Mouse (Mus musculus): ENCODE measurements at regions not wholly inside any gene's neighbourhood (a gene's known extent, or its start where the extent isn't known, plus 50 kb on each side); places are given as distances from the start of the nearest gene placed in this dataset.

DNA sequence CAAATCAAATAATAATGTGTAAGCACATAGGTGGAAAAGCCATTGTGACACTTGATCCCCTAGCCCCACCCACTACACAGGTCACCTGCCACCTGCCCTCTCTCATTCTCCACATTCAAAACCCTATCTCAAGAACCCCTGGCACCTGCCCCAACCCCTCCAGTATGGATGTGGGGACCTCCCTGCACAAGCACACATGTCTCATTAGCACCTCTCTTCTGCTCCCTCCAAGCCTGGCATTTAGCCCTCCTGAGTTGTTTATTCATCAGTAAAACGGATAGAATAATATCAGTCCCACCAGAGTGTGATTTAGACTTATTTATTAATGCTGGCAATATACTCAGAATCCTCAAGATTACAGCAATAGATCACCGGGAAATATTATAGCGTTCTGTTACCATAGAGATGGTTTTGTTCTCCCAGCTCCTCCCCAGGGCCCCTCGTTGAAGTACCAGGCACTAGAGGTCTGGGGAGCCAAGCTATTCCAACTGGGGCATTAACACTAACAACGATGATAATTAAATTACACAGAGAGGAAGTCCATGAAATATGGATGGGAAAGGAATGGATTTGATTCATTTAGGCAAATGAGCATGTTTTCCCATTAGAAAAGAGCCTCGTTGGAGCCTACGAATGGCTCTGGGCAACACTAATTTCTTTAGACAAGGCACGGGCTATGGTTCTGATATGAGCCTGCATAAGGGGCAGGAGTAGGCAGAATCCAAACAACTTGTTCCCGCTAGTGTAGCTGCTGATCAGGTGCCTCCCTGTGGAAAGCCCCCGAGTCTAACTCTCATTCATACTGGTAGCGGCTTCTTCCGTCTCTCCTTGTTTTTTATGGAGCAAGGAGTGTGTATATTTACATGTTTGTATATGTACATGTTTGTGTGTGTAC is 148.1 kb upstream of the Hs6st1 start:
- no peak for DNase-seq (ENCODE audit: low spot score in 2 of 2)

GRCm38 (mm10) chr1:35924796-35925195 is 143.4 kb upstream of the Hs6st1 start:
- no peak for DNase-seq (ENCODE audit: low spot score in 2 of 2)

GRCm38 (mm10) chr1:35925301-35925700 is 142.9 kb upstream of the Hs6st1 start:
- no peak for DNase-seq (ENCODE audit: low spot score in 2 of 2)

DNA sequence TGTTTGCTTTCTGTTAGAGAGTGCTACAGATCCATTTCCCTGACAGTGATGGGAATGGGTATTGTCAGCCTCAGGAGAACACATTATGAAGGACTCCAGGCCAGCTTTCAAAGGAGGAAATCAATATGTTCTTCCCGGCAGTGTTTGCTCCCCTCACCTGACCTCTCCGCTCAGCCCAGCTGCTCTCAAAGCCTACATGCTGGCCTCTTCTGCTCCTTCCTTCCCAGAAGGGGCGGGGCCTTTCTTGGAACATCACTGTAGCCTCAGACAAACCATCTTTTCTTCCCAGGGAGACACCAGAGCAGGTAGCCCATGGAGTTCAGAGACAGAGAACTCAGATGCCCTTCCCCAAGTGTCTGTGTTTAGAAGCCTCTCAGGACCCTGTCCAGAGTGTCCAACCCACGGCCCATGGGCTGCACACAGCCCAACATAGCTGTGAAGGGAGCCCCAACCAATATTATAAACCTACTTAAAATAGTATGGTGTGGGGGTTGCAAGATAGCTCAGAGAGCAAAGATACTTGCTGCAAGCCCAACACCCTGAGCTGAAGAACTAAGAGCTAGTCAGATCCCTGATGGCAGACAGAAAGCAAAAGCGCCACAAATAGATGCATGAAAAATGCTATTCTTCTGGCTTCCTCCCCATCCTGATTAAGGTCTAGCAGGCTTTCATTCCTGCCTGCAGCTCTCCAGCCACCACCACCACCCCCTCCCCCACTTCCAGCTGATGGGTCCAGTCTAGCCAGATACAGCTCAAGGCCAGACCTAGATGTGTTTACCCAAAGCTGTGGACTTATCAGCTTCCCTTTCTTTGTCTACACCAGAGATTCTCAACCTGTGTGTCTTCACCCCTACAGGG is 141.8 kb upstream of the Hs6st1 start:
- DNase-seq (ENCODE audit: low spot score in 2 of 2): no peak

DNA sequence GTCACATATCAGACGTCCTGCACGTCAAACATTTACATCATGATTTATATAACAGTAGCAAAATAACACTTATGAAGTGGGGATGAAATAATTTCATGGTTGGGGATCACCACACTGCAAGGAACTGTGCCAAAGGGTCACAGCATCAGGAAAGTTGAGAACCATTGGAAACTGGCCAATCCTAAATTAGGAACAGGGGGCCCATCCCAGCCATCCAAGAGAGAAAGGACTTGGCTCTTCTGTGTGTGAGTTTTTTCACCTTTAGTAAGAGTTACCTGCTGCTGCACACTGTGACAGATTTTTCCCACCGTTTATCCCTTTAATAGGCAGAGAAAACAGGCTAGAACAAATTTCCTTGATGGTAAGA is 141.2 kb upstream of the Hs6st1 start:
- DNase-seq (ENCODE audit: low spot score in 2 of 2): no peak

DNA sequence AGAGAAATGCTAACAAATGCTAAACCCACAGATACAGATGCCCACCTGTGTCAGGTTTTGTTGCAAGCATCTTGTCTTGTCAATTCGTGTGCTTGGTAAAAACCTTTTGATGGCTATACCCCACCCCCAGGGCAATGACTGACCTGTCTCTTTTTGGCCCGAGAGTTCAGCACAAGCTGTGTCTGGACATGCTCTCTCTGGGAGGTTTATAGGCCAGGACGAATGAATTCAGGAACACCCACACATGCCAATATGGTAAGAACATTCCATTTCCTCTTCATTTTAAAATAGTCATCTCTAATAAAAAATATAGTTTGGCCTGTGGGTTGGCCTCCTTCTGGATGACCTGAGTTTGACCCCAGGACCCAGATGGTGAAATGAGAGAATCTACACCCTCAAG is 137.8 kb upstream of the Hs6st1 start:
- no peak for DNase-seq (ENCODE audit: low spot score in 2 of 2)

DNA sequence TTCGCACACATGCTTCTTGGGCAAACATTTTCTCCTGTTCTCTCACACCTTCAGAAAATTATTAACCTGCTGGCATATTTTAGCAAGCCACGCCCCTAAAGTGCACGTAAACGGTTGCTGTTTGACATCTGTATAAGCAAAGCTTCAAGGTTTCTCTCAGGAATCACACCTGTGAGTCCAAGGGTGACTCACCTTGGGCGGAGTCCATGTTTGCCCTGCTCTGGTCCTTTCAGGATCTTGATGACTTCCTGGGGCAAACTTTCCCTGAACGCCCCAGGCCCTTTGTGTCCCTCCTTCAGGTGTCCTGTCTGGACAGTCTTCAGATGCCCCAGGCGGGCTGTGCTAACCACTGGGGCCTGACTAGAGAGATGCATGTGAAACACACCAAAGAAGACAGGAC is 137.1 kb upstream of the Hs6st1 start:
- DNase-seq (ENCODE audit: low spot score in 2 of 2): no peak

DNA sequence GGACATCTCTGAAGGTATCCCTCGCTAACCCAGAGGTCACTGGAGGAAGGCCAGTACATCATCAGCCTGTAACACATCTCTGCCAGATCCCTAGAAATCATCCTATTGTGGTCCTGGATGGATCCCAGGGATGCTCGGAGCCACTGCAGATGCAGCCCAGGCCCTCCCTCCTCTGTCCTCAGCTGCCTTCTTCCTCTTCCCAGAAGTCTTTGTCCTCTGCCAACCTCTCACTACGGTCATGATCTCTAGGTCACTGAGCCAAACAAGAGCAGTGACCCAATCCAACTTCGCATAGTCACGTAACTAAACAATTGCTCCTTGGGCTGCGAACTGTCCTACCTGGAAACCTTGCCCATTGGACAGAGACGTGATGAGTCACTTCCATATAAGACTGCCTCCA is 134.7 kb upstream of the Hs6st1 start:
- DNase-seq (ENCODE audit: low spot score in 2 of 2): no peak

GRCm38 (mm10) chr1:35935099-35935651 is 133.0 kb upstream of the Hs6st1 start:
- peak in 1 of 2 experiments; percentile 25 for DNase-seq (ENCODE audit: low spot score in 2 of 2)

DNA sequence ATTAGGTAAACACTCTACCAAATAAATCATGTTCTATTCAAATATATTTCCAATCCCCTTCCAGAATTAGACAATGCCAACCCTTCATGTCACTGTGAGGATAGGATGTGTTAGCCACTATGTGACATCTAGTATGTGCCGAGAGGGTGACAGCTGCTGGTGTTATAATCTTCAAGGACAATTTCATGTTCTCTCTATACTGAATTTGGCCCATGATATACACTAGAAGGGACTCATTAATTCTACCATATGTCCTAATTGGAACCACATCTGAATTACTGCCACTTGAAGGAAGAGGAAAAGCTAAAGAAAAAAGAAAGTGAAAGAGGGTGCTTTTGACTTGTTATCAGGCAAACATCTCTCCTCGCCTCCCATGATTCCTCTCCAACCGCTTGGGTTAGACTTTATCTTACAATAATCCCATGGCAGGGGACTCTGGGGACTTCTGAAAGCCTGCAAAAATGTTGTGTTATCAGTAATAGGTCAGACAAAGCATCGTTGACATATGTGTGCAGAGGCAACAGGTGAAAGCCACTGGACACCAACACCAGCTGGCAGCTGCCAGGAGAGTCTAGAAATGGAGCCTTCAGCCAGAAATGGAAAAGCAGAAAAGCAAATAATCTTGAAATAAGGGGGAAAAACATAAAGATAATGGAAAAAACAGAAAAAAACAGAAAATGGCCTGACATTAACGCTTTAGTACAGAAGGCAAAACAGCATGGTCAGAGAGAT is 131.7 kb upstream of the Hs6st1 start:
- no peak for DNase-seq (ENCODE audit: low spot score in 2 of 2)

DNA sequence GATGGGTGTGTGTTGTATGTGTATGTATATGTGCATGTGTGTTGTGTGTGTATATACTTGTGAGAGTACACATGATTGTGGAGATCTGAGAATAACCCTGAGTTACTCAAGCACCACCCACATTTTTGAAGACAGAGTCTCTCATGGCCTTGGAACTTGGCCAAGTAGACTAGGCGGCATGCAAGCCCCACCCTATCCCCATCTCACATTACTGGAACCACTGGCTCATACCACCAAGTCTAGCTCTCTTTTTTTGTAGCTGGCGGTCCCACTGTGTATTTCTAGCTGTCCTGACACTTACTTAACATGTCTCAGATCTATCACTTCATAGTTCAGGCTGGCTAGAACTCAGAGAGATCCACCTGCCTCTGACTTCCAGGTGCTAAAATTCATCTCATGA is 128.0 kb upstream of the Hs6st1 start:
- DNase-seq (ENCODE audit: low spot score in 2 of 2): no peak

- no peak for DNase-seq (ENCODE audit: low spot score in 2 of 2)
These were observed 126.5 kb upstream of the Hs6st1 start for GRCm38 (mm10) chr1:35941642-35942077.

GRCm38 (mm10) chr1:35942222-35942621 is 126.0 kb upstream of the Hs6st1 start:
- no peak for DNase-seq (ENCODE audit: low spot score in 2 of 2)

- no peak for DNase-seq (ENCODE audit: low spot score in 2 of 2)
These were observed 124.4 kb upstream of the Hs6st1 start for GRCm38 (mm10) chr1:35943800-35944199.

DNA sequence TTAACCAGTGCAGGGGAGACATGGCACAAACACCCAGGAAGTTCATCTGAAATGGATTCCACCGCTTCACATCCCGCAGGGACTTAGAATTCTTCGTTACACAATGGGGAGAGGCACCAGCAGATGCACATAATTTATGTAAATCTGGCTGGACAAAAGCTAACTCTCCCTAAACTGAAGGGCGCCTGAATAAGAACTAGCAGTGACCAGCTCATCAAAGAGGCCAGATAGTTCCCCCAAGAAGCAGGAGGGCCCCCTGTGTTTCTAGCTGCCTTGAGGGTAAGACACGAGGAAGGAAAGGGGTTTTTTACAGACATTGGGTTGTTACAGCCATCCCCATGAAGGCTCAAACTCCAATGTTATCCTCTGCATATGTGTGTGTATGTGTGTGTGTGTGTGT is 123.8 kb upstream of the Hs6st1 start:
- no peak for DNase-seq (ENCODE audit: low spot score in 2 of 2)

DNA sequence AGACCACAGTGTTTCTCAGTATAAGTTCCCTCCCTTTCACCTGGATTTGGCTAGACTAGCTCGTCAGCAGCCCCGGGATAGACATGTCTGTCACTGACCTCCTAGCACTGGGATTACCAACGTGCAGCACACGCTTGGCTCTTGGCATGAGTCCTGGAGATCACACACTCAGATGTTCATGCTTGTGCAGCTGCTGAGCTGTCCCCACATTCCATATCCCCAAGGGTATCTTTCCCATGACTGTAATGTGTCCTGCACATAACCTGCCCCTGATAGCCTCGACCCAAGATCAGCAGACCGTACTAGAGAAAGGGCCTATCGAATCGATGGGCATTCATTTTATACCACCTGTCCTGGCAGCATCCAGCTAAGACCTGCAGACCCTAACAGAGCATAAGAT is 123.4 kb upstream of the Hs6st1 start:
- no peak for DNase-seq (ENCODE audit: low spot score in 2 of 2)

GRCm38 (mm10) chr1:35945596-35945995 is 122.6 kb upstream of the Hs6st1 start:
- no peak for DNase-seq (ENCODE audit: low spot score in 2 of 2)

- DNase-seq (ENCODE audit: low spot score in 2 of 2): no peak
These were observed 120.1 kb upstream of the Hs6st1 start for GRCm38 (mm10) chr1:35948104-35948503.

- peak in 1 of 2 experiments; percentile 25 for DNase-seq (ENCODE audit: low spot score in 2 of 2)
These were observed 117.1 kb upstream of the Hs6st1 start for GRCm38 (mm10) chr1:35951082-35951481.

DNA sequence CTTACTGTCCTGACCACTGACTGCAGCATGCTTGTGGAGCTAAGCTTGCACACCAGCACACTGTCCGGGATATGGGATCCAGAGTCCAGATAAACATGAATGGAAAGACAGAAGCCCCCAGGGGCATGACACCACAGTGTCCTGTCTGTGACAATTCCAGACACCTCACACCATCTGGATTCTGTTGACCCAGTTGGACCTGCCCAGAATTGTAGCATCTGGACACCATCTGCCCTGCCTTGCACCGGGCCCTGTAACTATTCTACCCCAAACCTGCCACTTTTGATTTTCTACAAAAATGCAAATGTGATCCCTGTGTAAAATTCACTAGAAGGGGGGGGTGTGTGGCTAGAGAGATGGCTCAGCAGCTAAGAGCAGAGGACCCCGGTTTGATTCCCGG is 114.5 kb upstream of the Hs6st1 start:
- DNase-seq (ENCODE audit: low spot score in 2 of 2): no peak

DNA sequence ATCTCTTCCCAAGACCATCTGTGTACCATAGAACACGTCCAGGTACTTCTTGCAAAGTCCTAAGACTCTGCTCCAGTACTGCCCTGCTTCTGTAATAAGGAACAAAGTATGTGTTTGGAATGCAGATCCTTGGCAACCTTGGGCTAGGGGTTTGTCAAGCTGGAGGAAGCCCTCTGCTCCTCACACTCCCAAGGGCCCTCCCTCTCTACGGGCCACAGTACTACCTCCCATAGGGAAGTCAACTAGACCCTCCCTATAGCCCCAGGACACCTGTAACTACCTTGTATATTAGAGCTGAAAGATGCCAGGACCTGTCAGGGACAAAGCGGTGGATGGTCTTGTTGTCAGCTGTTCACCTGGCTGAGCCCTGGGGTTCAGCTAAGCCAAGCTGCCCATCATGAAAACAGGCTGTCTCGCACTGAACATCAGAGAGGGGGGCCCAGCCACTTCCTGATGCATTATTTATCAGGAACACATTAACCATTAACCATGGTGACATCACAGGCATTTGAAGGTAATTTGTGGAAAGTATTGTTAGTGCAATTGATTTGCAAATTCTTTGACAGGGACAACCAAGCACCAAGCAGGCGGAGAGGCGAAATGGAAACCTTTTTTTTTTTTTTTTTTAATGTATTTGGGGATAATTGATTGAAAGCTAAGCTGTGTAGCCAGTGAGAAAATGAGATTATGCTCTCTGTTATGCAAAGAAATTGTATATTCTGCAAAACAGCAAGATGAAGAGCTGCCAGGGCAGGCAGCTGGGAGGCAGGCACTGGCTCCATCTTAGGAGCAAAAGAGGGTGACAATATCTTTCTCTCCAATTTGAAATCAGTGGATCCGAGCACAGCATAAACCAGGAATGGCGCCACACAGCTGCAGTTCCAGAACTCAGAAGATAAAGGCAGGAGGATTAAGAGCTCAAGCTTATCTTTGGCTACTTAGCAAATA is 110.5 kb upstream of the Hs6st1 start:
- no peak for DNase-seq (ENCODE audit: low spot score in 2 of 2)

All from frontal cortex, postnatal 10 days (tissue).